Mouse (Mus musculus) neural tube, embryonic 12.5 days (tissue): ENCODE results near the gene Adrb1. TPM values are rescaled to one million over a fixed set of nuclear protein-coding genes. Genes with fewer than 3 reads are reported as not detected.

Source experiments
- ATAC-seq: fragments of 200-750 bp; cut with Nextera tagmentation; 2 replicates; pipeline ENCODE4 v1.8.0; 2017; ENCODE audit warnings: low read depth, mild to moderate bottlenecking, moderate TSS enrichment, moderate library complexity; ENCODE audit not compliant: low FRiP score
- H3K27ac ChIP-seq: fragments of 300-500 bp; sonication (generic); 2 replicates; pipeline ENCODE4 v1.5.1; 2016
- H3K27me3 ChIP-seq: fragments of 300-500 bp; sonication (generic); replicated peaks from 2 replicates; pipeline ENCODE4 v1.6.1; 2016; ENCODE audit warnings: mild to moderate bottlenecking
- H3K36me3 ChIP-seq: fragments of 300-500 bp; sonication (generic); 2 replicates; pipeline ENCODE4 v1.6.1; 2016; ENCODE audit warnings: mild to moderate bottlenecking
- H3K4me1 ChIP-seq: fragments of 300-500 bp; sonication (generic); 2 replicates; pipeline ENCODE4 v1.6.1; 2016
- H3K4me2 ChIP-seq: fragments of 300-500 bp; sonication (generic); replicated peaks from 2 replicates; pipeline ENCODE4 v1.6.1; 2016; ENCODE audit warnings: mild to moderate bottlenecking
- H3K4me3 ChIP-seq: fragments of 300-500 bp; sonication (generic); 2 replicates; pipeline ENCODE4 v1.5.1; 2016
- H3K9ac ChIP-seq: fragments of 300-500 bp; sonication (generic); 2 replicates; pipeline ENCODE4 v1.6.1; 2016; ENCODE audit warnings: mild to moderate bottlenecking
- H3K9me3 ChIP-seq: fragments of 300-500 bp; sonication (generic); 2 replicates; pipeline ENCODE4 v1.6.1; 2016; ENCODE audit warnings: mild to moderate bottlenecking
- WGBS: fragments of 180-500 bp; shearing (Covaris S2); methylation state at CpG from one replicate; pipeline ENCODE4 v1.1.7; 2016; 5-methylcytosine and 5-hydroxymethylcytosine counted together
- polyA plus RNA-seq: library from polyadenylated mRNA; unstranded; fragments of >200 nt; fragmentation: Nextera tagmentation; extraction: Ambion mirVana; gene quantifications from 2 replicates; pipeline ENCODE4 v1.2.1, GENCODE M21; 2016

Adrb1 gene
- polyA plus RNA-seq, result 0.30 and 0.54 TPM in 2 replicates

DNA sequence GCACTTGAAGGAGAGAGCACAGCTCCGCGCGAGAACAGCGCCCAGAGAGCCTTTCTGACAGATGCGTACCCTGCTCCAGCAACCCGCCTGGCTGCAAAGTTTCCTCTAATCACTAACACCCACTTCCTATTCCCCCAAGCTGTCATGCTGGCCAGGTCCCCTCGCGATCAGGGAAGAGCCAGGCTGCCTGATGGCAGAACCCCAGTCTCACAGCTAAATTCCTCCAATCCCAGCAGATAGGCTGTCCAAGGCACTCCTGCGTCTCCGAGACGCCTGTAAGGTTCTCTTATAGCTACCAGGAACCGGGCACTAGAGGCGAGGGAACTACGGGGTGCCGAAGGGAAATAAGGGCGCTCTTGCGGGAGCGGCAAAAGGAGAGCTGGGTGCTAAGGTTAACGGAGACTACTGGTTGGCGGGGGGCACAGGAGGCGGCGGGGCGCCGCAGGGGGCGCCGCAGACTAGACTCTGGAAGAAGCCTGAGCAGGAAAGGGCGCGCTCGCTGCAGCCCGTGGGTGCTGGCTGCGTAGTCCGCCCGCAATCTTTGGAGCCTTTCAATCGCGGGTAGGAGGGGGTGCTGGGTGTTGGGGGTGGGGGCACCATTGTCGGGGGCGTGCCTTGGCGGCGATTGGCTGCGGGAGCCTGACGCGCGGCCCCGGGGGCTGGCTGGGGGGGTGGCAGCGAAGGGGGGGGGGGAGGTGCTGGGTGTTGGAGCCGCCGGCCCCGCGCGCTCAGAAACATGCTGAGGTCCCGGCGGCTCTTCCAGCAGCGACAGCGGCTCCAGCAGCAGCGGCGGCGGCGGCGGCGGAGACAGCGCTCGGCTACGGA is at the start of gene Adrb1:
Gene Adrb1, plus strand, starts transcription at position 813 of the 825 bp plus-strand sequence.
- under 1% methylated on average over 37 of the region's 63 CpGs for WGBS
- H3K27ac ChIP-seq, result no peak within 1 kb of the TSS
- peak; percentile 51 for ATAC-seq

DNA sequence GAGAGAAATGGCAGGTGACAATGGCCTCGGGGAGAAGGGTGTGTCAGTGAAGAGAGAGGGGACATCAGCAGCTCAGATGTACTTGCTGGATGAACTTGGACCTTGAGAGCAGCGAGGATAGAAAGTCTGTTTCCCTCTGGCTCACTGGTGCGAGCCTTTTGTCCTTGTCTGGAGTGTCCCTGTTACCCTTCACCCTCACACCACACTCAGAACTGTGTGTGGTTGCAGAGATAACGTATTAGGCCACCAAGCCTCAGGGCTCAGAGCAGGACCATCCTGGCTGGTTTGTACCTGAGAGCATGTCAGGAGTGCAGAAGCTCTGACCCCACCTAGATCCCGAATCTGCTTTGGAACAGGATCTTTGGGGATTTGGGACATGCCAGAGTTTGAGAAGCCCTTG is 46.3 kb upstream of the Adrb1 start:
- H3K36me3 ChIP-seq, result no peaks in the 10 kb centered on the region
- WGBS, result 88% methylated on average over 5 of the region's 5 CpGs
- no peak overlapping the region for H3K9ac ChIP-seq
- H3K4me1 ChIP-seq, result no peaks in the 10 kb centered on the region
- H3K9me3 ChIP-seq, result no peaks in the 10 kb centered on the region
- no peak overlapping the region for H3K4me3 ChIP-seq
- ATAC-seq, result no peak
- no peak overlapping the region for H3K27ac ChIP-seq
- no peaks in the 10 kb centered on the region for H3K27me3 ChIP-seq
- H3K4me2 ChIP-seq, result no peak overlapping the region

More for the DNA sequence above, at the start of gene Adrb1:
- no peaks in the 10 kb centered on the region for H3K9me3 ChIP-seq
- H3K4me1 ChIP-seq, result peaks cover 33% of the 10 kb centered on the region
- H3K27me3 ChIP-seq, result peaks cover 69% of the 10 kb centered on the region
- H3K4me3 ChIP-seq, result peak within 1 kb of the TSS; percentile 55
- H3K36me3 ChIP-seq, result no peaks in the 10 kb centered on the region
- H3K9ac ChIP-seq, result peak within 1 kb of the TSS; percentile 51
- peak within 1 kb of the TSS; percentile 96 for H3K4me2 ChIP-seq

DNA sequence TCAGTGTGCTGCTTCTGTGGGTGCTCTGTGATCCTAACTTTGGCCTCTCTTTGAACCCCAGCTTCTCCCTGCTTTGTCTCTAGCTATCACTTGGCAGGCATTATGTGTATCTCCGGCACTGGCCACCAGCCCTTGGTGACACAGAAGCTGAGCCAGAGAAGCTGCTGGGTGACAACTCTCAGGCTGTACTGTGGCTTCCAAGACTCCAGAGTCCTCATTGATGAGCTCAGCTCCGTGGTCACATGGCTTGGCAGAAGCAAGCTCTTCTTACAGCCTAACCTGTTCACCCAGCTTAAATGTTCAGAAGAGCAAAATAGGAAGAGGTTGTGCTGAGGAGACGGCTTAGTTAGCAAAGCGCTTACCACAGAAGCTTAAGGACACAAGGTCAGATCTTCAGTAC is 45.5 kb upstream of the Adrb1 start:
- Histone ChIP-seq H3K36me3 (no peaks in the 10 kb centered on the region), H3K4me3 (no peak overlapping the region), H3K9me3 (no peaks in the 10 kb centered on the region), H3K27me3 (no peaks in the 10 kb centered on the region), H3K9ac (no peak overlapping the region), H3K27ac (no peak overlapping the region), H3K4me1 (no peaks in the 10 kb centered on the region), H3K4me2 (no peak overlapping the region)
- ATAC-seq, result no peak
- 90% methylated on average over 4 of the region's 4 CpGs for WGBS

DNA sequence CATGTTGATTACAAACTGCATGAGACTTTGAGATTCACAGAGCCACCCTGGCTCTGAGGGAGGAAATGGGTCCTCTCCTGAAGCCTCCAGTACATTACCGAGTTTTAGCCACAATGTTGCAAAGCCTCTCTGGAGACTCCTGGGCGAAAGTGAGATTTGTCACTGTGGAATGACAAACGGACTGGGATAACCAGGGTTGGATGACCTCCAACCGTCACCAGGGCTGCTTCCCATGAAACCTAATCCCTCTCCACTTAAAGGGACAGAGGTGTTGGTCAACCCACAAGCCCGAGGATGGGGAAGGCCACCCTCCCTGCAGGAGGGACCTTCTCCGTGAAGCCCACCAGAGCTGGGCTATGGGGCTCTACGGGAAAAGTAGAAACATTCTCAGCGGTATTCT is 44.4 kb upstream of the Adrb1 start:
- no peak overlapping the region for H3K4me3 ChIP-seq
- no peaks in the 10 kb centered on the region for H3K36me3 ChIP-seq
- H3K27ac ChIP-seq, result no peak overlapping the region
- 68% methylated on average over 8 of the region's 8 CpGs for WGBS
- no peak overlapping the region for H3K4me2 ChIP-seq
- no peak for ATAC-seq
- no peak overlapping the region for H3K9ac ChIP-seq
- H3K4me1 ChIP-seq, result no peaks in the 10 kb centered on the region
- H3K9me3 ChIP-seq, result no peaks in the 10 kb centered on the region
- no peaks in the 10 kb centered on the region for H3K27me3 ChIP-seq

DNA sequence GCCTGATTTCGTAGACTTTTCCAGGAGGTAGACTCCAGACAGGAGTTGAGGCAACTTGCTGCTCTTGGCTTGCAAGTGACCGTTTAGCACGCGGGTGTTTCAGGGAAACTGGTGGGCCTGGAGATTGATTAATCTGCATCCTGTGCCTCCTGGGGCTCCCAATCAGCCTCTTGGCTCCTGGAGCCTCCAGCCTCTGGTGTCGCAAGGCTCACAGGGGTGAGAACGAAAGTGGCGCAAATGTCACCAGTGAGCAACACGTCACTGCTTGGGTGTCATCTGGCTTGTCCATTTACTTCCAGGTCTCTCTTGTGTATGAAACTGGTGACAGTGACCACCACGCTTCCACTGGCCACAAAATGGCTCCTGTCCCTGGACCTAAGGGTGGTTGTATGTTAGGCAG is 43.5 kb upstream of the Adrb1 start:
- WGBS, result 84% methylated on average over 9 of the region's 9 CpGs
- Histone ChIP-seq H3K4me1 (no peaks in the 10 kb centered on the region), H3K36me3 (no peaks in the 10 kb centered on the region), H3K4me2 (no peak overlapping the region), H3K9ac (no peak overlapping the region), H3K4me3 (no peak overlapping the region), H3K9me3 (no peaks in the 10 kb centered on the region), H3K27ac (no peak overlapping the region), H3K27me3 (no peaks in the 10 kb centered on the region)
- no peak for ATAC-seq

DNA sequence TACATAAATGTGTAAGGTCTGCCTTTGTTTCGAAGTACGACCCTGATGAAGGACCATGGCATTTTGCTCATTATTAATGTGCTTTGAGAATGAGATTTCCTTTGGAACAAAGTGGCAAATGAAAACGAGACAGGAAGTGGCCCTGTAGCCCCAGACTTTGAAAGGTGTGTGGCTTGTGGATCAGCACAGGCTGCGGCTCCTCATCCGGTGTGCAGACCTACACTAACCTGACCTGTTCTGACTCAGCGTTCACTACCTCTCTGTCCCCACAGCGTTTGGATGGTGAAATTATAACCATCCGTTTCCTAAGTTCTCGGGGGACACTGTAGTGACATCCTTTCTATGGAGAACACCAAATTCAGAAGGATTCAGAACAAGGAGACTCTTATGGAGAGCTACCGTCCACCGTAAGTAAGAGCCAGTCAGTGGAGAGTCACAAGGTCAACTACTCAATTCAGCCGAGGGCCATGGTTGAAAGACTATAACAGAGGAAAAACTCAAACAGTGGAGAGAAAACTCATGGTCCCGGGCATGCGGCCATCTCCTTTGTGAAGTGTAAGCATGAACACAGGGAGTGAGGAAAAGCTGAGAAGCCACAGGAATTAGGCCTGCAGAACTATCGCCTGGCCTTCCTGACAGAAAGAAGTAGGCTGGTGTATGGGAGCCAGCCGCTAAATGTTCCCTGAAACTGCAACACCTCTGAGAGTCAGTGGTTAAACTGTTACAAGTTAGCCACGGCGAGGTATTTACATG is 42.6 kb upstream of the Adrb1 start:
- WGBS, result 83% methylated on average over 18 of the region's 18 CpGs
- Histone ChIP-seq H3K4me2 (no peak overlapping the region), H3K9me3 (no peaks in the 10 kb centered on the region), H3K27me3 (no peaks in the 10 kb centered on the region), H3K36me3 (no peaks in the 10 kb centered on the region), H3K27ac (no peak overlapping the region), H3K4me3 (no peak overlapping the region), H3K4me1 (no peaks in the 10 kb centered on the region), H3K9ac (no peak overlapping the region)
- no peak for ATAC-seq

DNA sequence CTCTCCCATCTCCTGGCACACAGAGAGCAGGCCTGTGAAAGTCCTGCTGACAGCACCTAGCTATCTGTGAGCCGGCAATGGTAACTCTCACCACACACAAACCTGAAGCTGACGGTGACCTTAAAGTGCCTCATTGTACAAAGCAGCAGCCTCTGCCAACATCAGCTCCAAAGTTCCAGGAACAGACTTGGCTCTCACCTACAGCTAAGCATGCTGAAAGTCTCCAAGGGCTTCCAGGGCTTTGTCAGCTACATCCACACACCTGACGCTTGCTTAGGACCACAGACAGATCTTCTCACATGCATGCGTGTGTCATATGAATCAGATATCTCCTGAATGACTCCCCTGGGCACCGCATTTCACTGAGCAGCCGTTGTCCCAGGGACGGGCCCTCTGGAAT is 42.0 kb upstream of the Adrb1 start:
- Histone ChIP-seq H3K9me3 (no peaks in the 10 kb centered on the region), H3K4me2 (no peak overlapping the region), H3K27ac (no peak overlapping the region), H3K9ac (no peak overlapping the region), H3K4me3 (no peak overlapping the region), H3K4me1 (no peaks in the 10 kb centered on the region), H3K27me3 (no peaks in the 10 kb centered on the region), H3K36me3 (no peaks in the 10 kb centered on the region)
- no peak for ATAC-seq
- WGBS, result 80% methylated on average over 7 of the region's 7 CpGs

DNA sequence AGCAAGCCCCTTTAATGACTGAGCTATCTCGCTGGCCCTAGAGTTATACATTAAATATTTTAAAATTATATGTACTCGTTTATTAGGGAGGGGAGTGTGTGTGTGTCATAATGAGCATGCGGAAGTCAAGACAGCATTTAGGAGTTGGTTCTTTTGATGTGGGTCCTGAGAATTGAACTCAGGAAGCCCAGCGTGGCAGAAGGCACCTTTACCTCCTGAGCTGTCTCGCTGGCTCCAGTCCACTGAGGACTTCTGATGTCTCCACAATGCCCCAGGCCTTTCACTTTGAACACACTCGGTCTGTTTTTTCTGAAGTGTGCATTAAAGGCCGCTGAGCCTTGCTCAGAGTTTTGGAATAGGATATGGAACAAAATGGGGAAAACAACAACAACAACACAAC is 39.7 kb upstream of the Adrb1 start:
- no peaks in the 10 kb centered on the region for H3K27me3 ChIP-seq
- H3K9me3 ChIP-seq, result no peaks in the 10 kb centered on the region
- no peak overlapping the region for H3K9ac ChIP-seq
- no peak for ATAC-seq
- H3K4me2 ChIP-seq, result no peak overlapping the region
- no peaks in the 10 kb centered on the region for H3K4me1 ChIP-seq
- WGBS, result 86% methylated on average over 7 of the region's 7 CpGs
- H3K27ac ChIP-seq, result no peak overlapping the region
- H3K4me3 ChIP-seq, result no peak overlapping the region
- H3K36me3 ChIP-seq, result no peaks in the 10 kb centered on the region

DNA sequence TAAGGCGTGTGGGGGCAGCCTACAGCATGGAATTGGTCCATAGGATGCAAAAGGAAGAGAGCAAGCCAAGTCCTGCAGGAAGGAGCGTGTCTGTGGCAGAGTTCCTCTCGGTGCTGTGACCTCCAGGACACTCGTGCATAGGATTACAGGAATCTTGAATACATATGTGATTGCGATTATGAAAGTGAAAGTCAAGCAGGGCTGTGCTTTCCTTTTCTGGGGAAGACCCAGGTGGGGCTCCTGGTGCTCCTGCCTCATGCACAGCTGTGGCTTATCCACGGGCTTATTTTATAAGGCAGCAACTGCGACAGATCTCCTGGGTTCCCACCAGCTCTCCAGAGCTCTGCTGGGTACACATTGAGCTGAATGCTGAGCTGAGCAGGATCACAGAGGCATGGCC is 39.2 kb upstream of the Adrb1 start:
- H3K4me1 ChIP-seq, result no peaks in the 10 kb centered on the region
- no peak overlapping the region for H3K9ac ChIP-seq
- H3K9me3 ChIP-seq, result no peaks in the 10 kb centered on the region
- H3K27ac ChIP-seq, result no peak overlapping the region
- no peaks in the 10 kb centered on the region for H3K27me3 ChIP-seq
- no peak for ATAC-seq
- H3K4me2 ChIP-seq, result no peak overlapping the region
- H3K36me3 ChIP-seq, result no peaks in the 10 kb centered on the region
- 87% methylated on average over 7 of the region's 7 CpGs for WGBS
- no peak overlapping the region for H3K4me3 ChIP-seq

DNA sequence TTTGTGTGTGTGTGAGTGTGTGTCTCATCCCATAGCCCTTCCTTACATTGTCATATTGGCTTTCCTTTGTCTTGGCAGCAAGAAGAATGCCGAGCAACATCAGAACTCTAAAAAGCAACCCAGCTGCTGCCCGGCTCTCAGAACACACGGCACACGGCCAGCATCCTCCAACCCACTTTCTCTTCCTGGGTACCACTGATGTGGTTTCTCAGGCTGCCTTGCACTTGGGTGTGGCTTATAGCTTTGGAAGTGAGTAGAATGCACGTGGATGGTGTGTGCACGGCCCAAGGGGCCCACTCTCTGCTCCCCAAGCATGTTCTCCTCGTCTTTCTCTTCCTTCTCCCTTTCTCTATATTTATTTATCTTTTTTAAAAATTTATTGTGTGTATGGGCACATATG is 36.5 kb upstream of the Adrb1 start:
- no peaks in the 10 kb centered on the region for H3K36me3 ChIP-seq
- no peak overlapping the region for H3K9ac ChIP-seq
- H3K27me3 ChIP-seq, result no peaks in the 10 kb centered on the region
- H3K9me3 ChIP-seq, result no peaks in the 10 kb centered on the region
- no peak overlapping the region for H3K4me3 ChIP-seq
- WGBS, result 84% methylated on average over 7 of the region's 7 CpGs
- H3K4me2 ChIP-seq, result no peak overlapping the region
- H3K27ac ChIP-seq, result no peak overlapping the region
- H3K4me1 ChIP-seq, result no peaks in the 10 kb centered on the region
- no peak for ATAC-seq

DNA sequence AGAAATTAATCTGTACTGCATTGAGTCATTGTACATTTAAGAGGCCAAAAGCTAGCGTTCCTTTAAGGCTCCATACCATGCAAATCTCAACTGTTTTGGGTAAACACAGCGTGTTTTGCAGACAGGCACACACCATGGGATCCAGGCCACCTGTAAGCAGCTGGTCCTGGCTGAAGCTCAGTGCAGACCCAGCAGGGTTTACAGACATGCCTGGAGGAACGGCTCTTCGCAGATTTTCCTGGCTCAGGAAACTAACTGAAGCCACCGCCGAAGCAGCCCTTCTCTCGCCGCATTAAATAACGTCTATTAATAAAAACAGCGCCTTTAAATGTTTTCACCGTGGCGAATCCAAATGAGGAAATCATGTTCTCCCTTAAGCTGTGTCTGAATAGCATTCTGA is 35.8 kb upstream of the Adrb1 start:
- Histone ChIP-seq H3K27me3 (no peaks in the 10 kb centered on the region), H3K4me3 (no peak overlapping the region), H3K4me2 (no peak overlapping the region), H3K27ac (no peak overlapping the region), H3K4me1 (no peaks in the 10 kb centered on the region), H3K9ac (no peak overlapping the region), H3K9me3 (no peaks in the 10 kb centered on the region), H3K36me3 (no peaks in the 10 kb centered on the region)
- ATAC-seq, result no peak
- 80% methylated on average over 12 of the region's 12 CpGs for WGBS

DNA sequence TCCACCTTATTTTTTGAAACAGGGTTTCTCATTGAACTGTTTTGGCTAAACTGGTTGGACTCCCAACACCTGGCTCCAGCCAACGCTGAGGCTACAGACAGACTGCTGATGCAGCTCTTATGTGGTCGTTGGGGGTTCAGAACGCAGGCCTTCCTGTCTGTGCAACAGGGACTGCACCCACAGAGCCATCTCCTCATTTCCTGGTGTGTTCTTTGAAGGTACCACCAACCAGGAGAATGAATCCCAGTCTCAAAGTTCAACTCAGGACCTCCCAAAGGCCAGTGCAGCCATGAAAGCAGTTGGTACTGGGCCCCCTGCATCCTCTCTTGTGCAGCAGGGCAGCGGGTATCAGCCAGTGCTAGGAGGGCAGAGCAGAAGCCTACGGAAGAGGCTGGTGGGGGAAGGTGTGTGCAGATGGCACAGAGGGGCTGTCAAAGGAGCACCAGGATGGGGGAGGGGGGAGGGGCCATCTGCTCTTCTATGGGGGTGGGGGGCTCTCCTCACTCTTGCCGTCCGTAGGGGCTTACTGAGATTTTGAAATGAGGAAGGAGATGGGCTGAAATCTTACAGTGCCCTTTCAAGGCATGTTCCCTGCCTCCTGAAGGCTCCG is 34.9 kb upstream of the Adrb1 start:
- H3K27ac ChIP-seq, result no peak overlapping the region
- no peaks in the 10 kb centered on the region for H3K9me3 ChIP-seq
- no peaks in the 10 kb centered on the region for H3K27me3 ChIP-seq
- H3K4me3 ChIP-seq, result no peak overlapping the region
- no peaks in the 10 kb centered on the region for H3K36me3 ChIP-seq
- no peak for ATAC-seq
- H3K9ac ChIP-seq, result no peak overlapping the region
- 79% methylated on average over 8 of the region's 8 CpGs for WGBS
- no peaks in the 10 kb centered on the region for H3K4me1 ChIP-seq
- no peak overlapping the region for H3K4me2 ChIP-seq
